Mouse (Mus musculus) gastrocnemius, adult 2 months (tissue): ENCODE measurements around the gene Reg4. TPM values are rescaled to one million over a fixed set of nuclear protein-coding genes. Genes with fewer than 3 reads are reported as not detected.
A peak's percentile ranks its signal among the peaks of the same experiment; 100 is the strongest.

Experiments
- DNase-seq: peaks from one replicate; pipeline ENCODE4 v3.0.0; 2022
- H3K27ac ChIP-seq: fragments of 200-600 bp; 2 replicates; pipeline ENCODE4 v1.8.1; 2022; ENCODE audit warnings: mild to moderate bottlenecking
- H3K4me3 ChIP-seq: fragments of 200-600 bp; 2 replicates; pipeline ENCODE4 v1.8.1; 2022; ENCODE audit warnings: mild to moderate bottlenecking, moderate library complexity
- CTCF ChIP-seq: fragments of 200-600 bp; IDR thresholded peaks from 2 replicates; pipeline ENCODE4 v1.8.1; 2022; ENCODE audit warnings: antibody characterized with exemption, mild to moderate bottlenecking, moderate library complexity
- intact Hi-C: fragments of 180-260 bp; cut with DNase I; formaldehyde crosslinking; loops from one replicate; pipeline ENCODE4 v1.15.1; 2025
- total RNA-seq, 2 experiments: library from RNA; stranded (reverse); gene quantifications; 2 replicates each; pipeline ENCODE4 v1.2.3; 2021

Gene Reg4
- total RNA-seq, 2 experiments from 2014 or later, result not detected

- TF ChIP-seq CTCF, result no peak
- DNase-seq, result no peak
- H3K4me3 ChIP-seq, result no peak overlapping the region
- intact Hi-C loops, result no loop called here
- no peak overlapping the region for H3K27ac ChIP-seq
These were observed 51.9 kb downstream of the Reg4 start for GRCm38 (mm10) chr3:98273623-98274398.

- Histone ChIP-seq H3K4me3 (no peak overlapping the region), H3K27ac (no peak overlapping the region)
- TF ChIP-seq CTCF, result no peak
- intact Hi-C loops, result no loop called here
- no peak for DNase-seq
These were observed 57.7 kb downstream of the Reg4 start for GRCm38 (mm10) chr3:98279682-98280081.

GRCm38 (mm10) chr3:98280204-98280932 lies 58.4 kb downstream of the Reg4 start, which contains the start of gene Hmgcs2:
Gene Hmgcs2 (plus strand): TSS chr3:98280435.
- TF ChIP-seq CTCF, result no peak
- intact Hi-C loops, result no loop called here
- Histone ChIP-seq H3K4me3 (peak within 1 kb of the TSS; percentile 51), H3K27ac (peak within 1 kb of the TSS; percentile 9)
- peak; percentile 31 for DNase-seq

GRCm38 (mm10) chr3:98280933-98281678 lies 59.1 kb downstream of the Reg4 start:
- Histone ChIP-seq H3K27ac (peak overlapping the region; percentile 9), H3K4me3 (peak overlapping the region; percentile 51)
- DNase-seq, result peak; percentile 66
- intact Hi-C loops, result no loop called here
- TF ChIP-seq CTCF, result peak; percentile 94; the same call in 1 of the 2 replicates

- intact Hi-C loops, result no loop called here
- TF ChIP-seq CTCF, result no peak
- H3K4me3 ChIP-seq, result no peak overlapping the region
- no peak overlapping the region for H3K27ac ChIP-seq
- DNase-seq, result no peak
These were observed 60.5 kb downstream of the Reg4 start for GRCm38 (mm10) chr3:98282422-98282821.

- Histone ChIP-seq H3K27ac (no peak overlapping the region), H3K4me3 (no peak overlapping the region)
- DNase-seq, result no peak
- no peak for TF ChIP-seq CTCF
- intact Hi-C loops, result no loop called here
These were observed 61.2 kb downstream of the Reg4 start for GRCm38 (mm10) chr3:98283205-98283604.

Other genes starting within 250 kb of the Reg4 start
- gene Notch2, start 208.6 kb upstream of the Reg4 start, total RNA-seq, result 10 to 100 TPM in 1 of 2 experiments, 1 to 10 TPM in 1; 8.7 to 10.3 TPM
- not detected for gene Adam30, start 61.5 kb upstream of the Reg4 start, total RNA-seq
- gene Hmgcs2, start 58.3 kb downstream of the Reg4 start, total RNA-seq, result under 1 TPM; 0.56 to 0.71 TPM
- gene Phgdh, start 117.8 kb downstream of the Reg4 start, total RNA-seq, result 1 to 10 TPM; 1.1 to 1.9 TPM
- 1 to 10 TPM; 1.1 to 1.6 TPM for gene Zfp697, start 160.3 kb downstream of the Reg4 start, total RNA-seq
- not detected for gene Gm4450, start 235.0 kb downstream of the Reg4 start, total RNA-seq